Mouse (Mus musculus) bone marrow macrophage, adult 2 months (primary cell): ENCODE results near the gene Cd68.

Source experiments
- CTCF ChIP-seq: IDR thresholded peaks from 2 replicates; pipeline ENCODE4 v1.5.1; 2012; ENCODE audit warnings: low read depth, mild to moderate bottlenecking, low read length, moderate library complexity
- POLR2A ChIP-seq: IDR thresholded peaks from 2 replicates; pipeline ENCODE4 v1.6.1; 2012; ENCODE audit warnings: mild to moderate bottlenecking, low read depth, low read length, borderline replicate concordance

GRCm38 (mm10) chr11:69692196-69692811, 26.4 kb upstream of the Cd68 start:
- no peak for TF ChIP-seq POLR2A
- TF ChIP-seq CTCF, result no peak
